Mouse (Mus musculus): ENCODE results near the gene Trmo. TPM values are rescaled to one million over a fixed set of nuclear protein-coding genes. Genes with fewer than 3 reads are reported as not detected.

Trmo gene
- polyA plus RNA-seq, 1 experiment from 2014 or later, result 10.3 TPM

DNA sequence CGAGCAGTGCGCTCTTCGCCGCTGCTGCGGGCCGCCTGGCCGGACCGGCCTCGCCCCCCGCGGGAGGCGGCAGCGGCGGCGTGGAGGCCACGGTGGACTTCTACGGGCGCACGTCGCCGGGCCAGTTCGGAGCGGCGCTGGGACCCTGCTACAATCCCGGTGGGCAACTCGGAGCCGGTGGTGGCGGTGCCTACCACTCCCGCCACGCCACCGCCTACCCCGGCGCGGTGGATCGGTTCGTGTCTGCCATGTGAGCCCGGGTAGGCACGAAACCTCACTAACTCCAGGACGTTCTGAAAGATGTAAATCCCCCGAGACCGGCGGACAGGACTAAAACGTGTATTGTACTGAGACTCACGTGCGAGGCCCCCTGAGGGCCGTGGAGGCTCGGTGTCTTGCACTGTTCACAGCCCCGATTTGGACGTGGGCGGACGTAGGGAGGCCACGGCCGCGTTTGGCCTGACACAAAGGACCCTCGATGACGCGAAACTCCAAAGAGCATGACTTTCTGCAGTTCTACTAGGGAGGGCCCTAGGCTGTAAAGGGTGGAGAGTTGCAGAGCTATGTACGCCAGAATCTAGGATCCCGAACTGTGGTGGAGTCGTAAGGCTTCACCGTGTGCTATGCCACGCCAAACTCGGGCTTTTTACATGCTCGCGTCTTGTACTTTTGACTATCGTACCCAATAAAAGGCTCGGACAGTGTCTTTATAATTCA lies 44.0 kb downstream of the Trmo start:
- Histone ChIP-seq H3K4me2 (replicated peaks) (peak overlapping the region; percentile 57; the same call in 1 of the 2 replicates), H3K9me3 (no peaks in the 10 kb centered on the region), H3K4me3 (peak overlapping the region; percentile 29), H3K9ac (no peak overlapping the region), H3K27ac (no peak overlapping the region), H3K27me3 (replicated peaks) (peaks cover 98% of the 10 kb centered on the region), H3K4me1 (peaks cover 19% of the 10 kb centered on the region), H3K36me3 (no peaks in the 10 kb centered on the region)
- ATAC-seq (ENCODE audit: low FRiP score, low read depth), result no peak
- WGBS, result 2% methylated on average over 66 of the region's 67 CpGs

DNA sequence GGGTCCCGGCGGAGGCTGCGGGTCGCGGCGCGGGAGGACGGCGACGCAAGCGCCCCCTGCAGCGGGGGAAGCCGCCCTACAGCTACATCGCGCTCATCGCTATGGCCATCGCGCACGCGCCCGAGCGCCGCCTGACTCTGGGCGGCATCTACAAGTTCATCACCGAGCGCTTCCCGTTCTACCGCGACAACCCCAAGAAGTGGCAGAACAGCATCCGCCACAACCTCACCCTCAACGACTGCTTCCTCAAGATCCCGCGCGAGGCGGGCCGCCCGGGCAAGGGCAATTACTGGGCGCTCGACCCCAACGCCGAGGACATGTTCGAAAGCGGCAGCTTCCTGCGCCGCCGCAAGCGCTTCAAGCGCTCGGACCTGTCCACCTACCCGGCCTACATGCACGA lies 44.9 kb downstream of the Trmo start:
- Histone ChIP-seq H3K9ac (no peak overlapping the region), H3K4me3 (peak overlapping the region; percentile 29), H3K9me3 (no peaks in the 10 kb centered on the region), H3K27ac (no peak overlapping the region), H3K4me2 (replicated peaks) (peak overlapping the region; percentile 57), H3K4me1 (peaks cover 19% of the 10 kb centered on the region), H3K27me3 (replicated peaks) (peaks cover 98% of the 10 kb centered on the region), H3K36me3 (no peaks in the 10 kb centered on the region)
- ATAC-seq (ENCODE audit: low FRiP score, low read depth), result no peak
- whole genome bisulfite sequencing, result under 1% methylated on average over 51 of the region's 51 CpGs

DNA sequence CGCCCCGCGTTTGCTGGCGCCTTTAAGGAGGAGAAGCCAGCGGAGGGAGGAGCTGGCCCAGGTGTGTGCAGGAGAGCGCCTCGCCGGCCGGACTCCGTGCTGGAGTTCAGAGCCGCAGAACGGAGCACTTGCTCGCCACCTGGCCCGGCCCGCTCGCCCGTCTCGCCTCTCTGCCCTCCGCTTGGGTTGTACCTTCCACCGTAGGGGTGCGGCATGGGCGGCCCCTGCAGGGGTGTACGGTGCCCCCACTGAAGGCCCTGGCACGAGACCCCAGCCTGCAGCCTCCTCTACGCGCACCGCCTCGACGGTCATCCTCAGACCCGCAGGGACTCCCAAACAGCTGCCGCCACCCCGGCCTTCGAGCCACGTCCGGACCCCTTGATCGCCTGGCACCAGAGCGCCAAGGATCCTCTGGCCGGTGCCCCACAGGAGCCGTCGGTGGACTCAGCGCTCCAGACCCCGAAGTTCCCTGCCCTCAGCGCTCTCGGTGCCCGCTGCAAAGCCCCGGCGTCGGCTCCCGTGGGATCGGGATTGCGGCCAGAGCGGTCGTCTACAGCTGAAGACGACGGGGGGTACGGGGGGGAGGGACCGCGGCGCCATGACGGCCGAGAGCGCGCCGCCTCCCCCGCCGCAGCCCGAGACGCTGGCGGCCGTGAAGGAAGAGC lies 45.5 kb downstream of the Trmo start, which contains the start of gene Foxe1:
Gene Foxe1 (plus strand): TSS at position 14 of the 665 bp plus-strand sequence.
- whole genome bisulfite sequencing, result 1% methylated on average over 67 of the region's 70 CpGs
- H3K27ac ChIP-seq, result no peak within 1 kb of the TSS
- H3K4me1 ChIP-seq, result peaks cover 19% of the 10 kb centered on the region
- peak within 1 kb of the TSS; percentile 57 for H3K4me2 ChIP-seq (replicated peaks)
- no peak for ATAC-seq (ENCODE audit: low FRiP score, low read depth)
- no peaks in the 10 kb centered on the region for H3K9me3 ChIP-seq
- peaks cover 98% of the 10 kb centered on the region for H3K27me3 ChIP-seq (replicated peaks)
- H3K36me3 ChIP-seq, result no peaks in the 10 kb centered on the region
- peak within 1 kb of the TSS; percentile 29 for H3K4me3 ChIP-seq
- no peak within 1 kb of the TSS for H3K9ac ChIP-seq

DNA sequence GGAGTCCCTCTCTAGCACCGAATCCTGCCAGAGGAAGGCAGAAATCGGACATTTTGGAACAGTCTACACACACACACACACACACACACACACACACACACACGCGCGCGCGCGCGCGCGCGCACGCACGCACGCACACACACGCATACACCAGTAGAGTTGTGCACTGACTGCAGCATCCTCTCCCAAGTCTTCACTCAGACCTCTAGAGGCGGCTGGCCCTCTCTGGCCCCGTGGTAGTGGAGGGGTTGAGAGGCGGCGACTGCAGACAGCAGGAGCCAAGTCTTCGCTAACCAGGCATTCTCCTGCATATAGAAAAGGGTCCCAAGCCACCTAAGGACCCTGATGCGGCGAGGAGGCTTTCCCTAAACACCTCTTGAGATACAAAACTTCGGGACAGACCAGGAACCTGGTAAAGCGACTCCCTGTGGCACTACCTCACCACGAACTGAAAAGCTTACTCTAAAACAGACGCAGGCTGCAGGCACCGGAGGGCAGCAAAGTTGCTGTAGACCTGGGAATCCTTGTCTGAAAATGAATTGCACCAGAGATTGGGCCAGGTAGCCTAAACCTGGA lies 46.4 kb downstream of the Trmo start:
- no peak overlapping the region for H3K9ac ChIP-seq
- H3K4me2 ChIP-seq (replicated peaks), result 0 out of 2 replicates have a peak overlapping the region, but pooled peaks have one; percentile 9
- WGBS, result under 1% methylated on average over 28 of the region's 28 CpGs
- ATAC-seq (ENCODE audit: low FRiP score, low read depth), result no peak
- H3K27ac ChIP-seq, result no peak overlapping the region
- no peaks in the 10 kb centered on the region for H3K9me3 ChIP-seq
- H3K36me3 ChIP-seq, result no peaks in the 10 kb centered on the region
- 0 out of 2 replicates have a peak overlapping the region, but pooled peaks have one; percentile 29 for H3K4me3 ChIP-seq
- peaks cover 98% of the 10 kb centered on the region for H3K27me3 ChIP-seq (replicated peaks)
- H3K4me1 ChIP-seq, result peaks cover 19% of the 10 kb centered on the region

DNA sequence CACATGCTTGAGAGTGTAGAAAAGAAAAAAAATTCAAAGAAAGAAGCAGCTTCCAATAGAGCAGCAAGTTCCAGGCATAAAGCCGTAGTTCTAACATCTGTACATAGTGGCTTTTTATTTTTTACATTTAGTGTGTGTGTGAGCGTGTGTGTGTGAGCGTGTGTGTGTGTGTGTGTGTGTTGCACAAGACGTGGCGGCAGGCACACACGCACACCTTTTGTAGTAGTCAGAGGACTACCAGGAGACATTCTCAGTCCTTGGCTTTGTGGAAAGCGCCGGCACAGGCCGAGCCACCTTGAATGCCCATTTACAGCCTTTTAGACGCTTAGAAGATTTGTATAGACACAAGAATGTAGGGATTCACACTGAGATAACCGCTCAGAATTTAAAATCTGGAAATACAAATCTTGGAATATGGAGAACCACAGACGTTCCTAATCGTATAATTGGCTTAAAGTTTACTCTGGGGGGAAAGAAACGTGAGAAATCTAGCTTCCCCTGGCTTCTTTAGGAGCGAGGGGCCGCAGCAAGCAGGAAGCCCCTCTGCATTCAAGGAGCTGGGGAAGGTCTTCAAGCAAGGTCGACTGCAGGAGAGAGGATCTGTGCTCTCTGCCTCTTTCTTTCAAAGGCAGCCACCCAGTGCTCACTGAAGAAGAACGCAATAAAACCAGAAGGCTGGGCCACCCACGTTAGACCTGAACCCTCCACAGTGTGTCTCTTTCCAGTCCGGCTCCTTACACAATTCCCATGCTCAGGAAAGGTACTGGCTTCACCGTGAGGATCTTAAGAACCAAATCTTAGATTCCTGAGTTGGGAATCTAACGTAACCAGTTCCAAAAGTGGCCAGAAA lies 47.2 kb downstream of the Trmo start:
- Histone ChIP-seq H3K9ac (no peak overlapping the region), H3K9me3 (no peaks in the 10 kb centered on the region), H3K27ac (no peak overlapping the region), H3K4me3 (no peak overlapping the region), H3K36me3 (no peaks in the 10 kb centered on the region), H3K4me2 (replicated peaks) (no peak overlapping the region), H3K4me1 (peaks cover 19% of the 10 kb centered on the region), H3K27me3 (replicated peaks) (peaks cover 98% of the 10 kb centered on the region)
- 8% methylated on average over 22 of the region's 22 CpGs for WGBS
- ATAC-seq (ENCODE audit: low FRiP score, low read depth), result no peak

DNA sequence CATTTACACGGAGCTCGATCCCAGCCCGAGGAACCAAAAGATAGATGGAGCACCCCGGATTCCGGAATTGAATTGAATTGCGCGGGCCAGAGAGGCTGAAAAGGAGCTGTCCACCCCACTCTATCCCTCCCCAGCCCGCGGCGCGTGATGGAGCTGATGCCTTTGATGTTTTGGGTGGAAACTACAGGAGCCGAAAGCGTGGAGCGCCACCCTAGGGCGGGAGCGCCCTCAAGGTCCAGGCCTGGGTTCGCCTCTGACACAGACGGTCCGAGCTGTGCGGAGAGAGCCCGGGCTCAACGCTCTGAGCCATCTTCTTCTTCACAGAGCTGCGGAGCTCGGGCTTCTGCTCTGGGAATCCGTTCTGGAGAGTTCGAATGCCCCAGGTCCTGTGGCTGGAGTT lies 49.7 kb downstream of the Trmo start:
- no peak for ATAC-seq (ENCODE audit: low FRiP score, low read depth)
- Histone ChIP-seq H3K9ac (no peak overlapping the region), H3K27ac (no peak overlapping the region), H3K36me3 (no peaks in the 10 kb centered on the region), H3K4me3 (no peak overlapping the region), H3K4me1 (peaks cover 15% of the 10 kb centered on the region), H3K4me2 (replicated peaks) (no peak overlapping the region), H3K9me3 (no peaks in the 10 kb centered on the region), H3K27me3 (replicated peaks) (peaks cover 82% of the 10 kb centered on the region)
- 1% methylated on average over 26 of the region's 26 CpGs for WGBS

DNA sequence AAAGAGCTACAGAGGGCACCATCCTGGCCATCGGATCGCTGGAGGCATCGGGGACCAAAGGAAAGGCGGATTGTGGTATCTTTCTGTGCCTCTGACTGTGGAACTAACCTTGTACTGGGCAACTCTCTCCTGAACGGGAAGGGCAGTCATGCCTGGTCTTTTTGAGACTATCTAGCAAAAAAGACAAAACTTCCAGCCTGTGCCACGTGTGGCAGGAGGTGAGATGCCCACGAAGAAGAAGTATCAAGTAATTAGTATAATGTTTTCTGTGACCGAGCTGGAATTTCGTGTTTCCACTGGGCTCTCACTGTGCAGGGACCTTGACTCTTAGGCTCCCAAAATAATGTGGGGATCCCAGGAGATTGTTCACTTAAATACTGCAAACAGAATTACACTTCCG lies 50.2 kb downstream of the Trmo start:
- ATAC-seq (ENCODE audit: low FRiP score, low read depth), result no peak
- Histone ChIP-seq H3K27ac (no peak overlapping the region), H3K36me3 (no peaks in the 10 kb centered on the region), H3K9ac (no peak overlapping the region), H3K9me3 (no peaks in the 10 kb centered on the region), H3K4me2 (replicated peaks) (no peak overlapping the region), H3K27me3 (replicated peaks) (peaks cover 76% of the 10 kb centered on the region), H3K4me3 (no peak overlapping the region), H3K4me1 (peaks cover 10% of the 10 kb centered on the region)
- WGBS, result 9% methylated on average over 10 of the region's 10 CpGs

DNA sequence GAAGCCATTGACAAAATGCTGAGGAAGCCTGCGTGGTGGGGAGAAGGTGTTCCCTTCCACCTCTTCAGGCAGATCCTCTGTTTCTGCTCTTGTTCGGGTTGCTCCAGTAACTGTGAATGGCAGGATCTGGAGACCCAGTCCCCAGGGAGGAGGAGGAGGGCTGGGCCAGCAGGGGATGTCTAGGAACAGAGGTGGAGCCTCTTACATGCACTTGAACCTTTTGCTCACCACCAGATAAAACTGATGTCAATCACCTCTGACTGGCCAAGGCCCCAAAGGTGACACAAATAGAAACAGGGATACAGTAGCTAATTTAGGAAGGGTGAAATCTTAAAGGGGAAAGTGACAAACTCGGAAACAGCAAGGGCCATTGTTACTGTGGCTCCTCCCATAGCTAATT lies 51.2 kb downstream of the Trmo start:
- Histone ChIP-seq H3K4me1 (peaks cover 4% of the 10 kb centered on the region), H3K9ac (no peak overlapping the region), H3K4me3 (no peak overlapping the region), H3K27ac (no peak overlapping the region), H3K27me3 (replicated peaks) (peaks cover 66% of the 10 kb centered on the region), H3K4me2 (replicated peaks) (no peak overlapping the region), H3K9me3 (no peaks in the 10 kb centered on the region), H3K36me3 (no peaks in the 10 kb centered on the region)
- 3% methylated on average over 3 of the region's 3 CpGs for WGBS
- no peak for ATAC-seq (ENCODE audit: low FRiP score, low read depth)

DNA sequence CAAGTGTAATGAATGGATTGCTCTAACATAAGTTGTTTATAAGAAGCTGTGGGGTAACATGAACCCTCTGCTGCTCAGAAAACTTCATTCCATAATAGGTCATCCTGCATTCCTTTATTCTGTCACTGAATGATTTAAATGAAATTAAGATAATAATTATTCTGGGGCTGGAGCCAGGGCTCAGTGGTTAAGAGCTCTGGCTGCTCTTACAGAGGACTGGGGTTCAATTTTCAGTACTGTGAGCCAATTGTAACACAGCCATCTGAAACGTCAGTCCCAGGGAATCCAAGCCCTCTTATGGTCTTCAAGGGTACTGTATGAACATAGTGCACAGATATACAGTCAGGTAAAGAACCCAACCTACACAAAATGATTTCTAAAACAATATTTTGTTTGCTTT lies 53.4 kb downstream of the Trmo start:
- WGBS, result 33% methylated on average over 1 of the region's 1 CpGs
- ATAC-seq (ENCODE audit: low FRiP score, low read depth), result no peak

DNA sequence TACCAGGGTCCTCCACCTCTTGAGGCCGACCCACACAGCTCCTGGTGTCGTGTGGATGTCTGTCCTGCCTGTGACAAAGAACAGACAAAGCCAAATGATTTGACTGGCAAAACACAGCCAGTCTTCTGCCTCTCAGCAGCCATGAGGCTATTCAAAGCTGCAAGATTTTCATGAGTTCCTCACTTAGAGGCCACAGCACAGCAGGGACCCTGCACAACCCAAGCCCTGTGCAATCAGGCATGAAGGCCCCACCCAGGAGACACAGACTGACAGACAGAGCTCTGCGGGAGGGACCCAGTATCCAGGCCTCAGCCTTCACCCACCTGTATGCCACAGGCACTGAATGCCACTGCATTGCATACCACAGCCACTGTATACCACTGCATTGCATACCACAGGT lies 60.3 kb downstream of the Trmo start:
- H3K27ac ChIP-seq, result no peak overlapping the region
- no peaks in the 10 kb centered on the region for H3K27me3 ChIP-seq (replicated peaks)
- H3K4me1 ChIP-seq, result no peaks in the 10 kb centered on the region
- no peaks in the 10 kb centered on the region for H3K9me3 ChIP-seq
- no peak for ATAC-seq (ENCODE audit: low FRiP score, low read depth)
- no peak overlapping the region for H3K4me2 ChIP-seq (replicated peaks)
- H3K36me3 ChIP-seq, result no peaks in the 10 kb centered on the region
- H3K9ac ChIP-seq, result no peak overlapping the region
- no peak overlapping the region for H3K4me3 ChIP-seq
- whole genome bisulfite sequencing, result 41% methylated on average over 3 of the region's 3 CpGs

More for the DNA sequence above, 53.4 kb downstream of the Trmo start:
- Histone ChIP-seq H3K27me3 (replicated peaks) (peaks cover 45% of the 10 kb centered on the region), H3K4me2 (replicated peaks) (no peak overlapping the region), H3K4me1 (no peaks in the 10 kb centered on the region), H3K9ac (no peak overlapping the region), H3K36me3 (no peaks in the 10 kb centered on the region), H3K9me3 (no peaks in the 10 kb centered on the region), H3K4me3 (no peak overlapping the region), H3K27ac (no peak overlapping the region)
